26 mouse cellular contexts compared by ENCODE assay signal in the genomic region with DNA sequence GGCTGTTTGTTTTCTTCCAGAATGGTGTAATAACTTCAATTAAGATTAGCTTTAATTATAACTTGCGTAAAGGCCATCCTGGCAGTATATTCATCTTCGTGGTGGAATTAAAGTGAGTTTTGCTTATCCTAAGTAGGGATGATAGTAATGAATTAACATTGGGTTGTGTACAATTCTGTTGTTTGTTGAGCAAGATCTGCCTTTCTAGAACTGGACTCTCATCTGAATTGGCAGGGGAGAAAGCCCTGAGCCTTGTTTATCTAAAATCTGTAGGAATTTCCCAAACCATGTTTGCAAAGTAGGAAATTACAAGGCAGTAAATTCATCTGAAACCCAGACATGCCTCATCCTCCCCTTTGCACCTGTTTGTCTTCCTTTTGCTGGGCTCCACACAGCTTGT.
DNase-seq lines count a peak whose midpoint lies in the region; ATAC-seq and TF ChIP-seq lines count a peak whose summit lies in the region.
"Had no signal": no experiment of that assay in that cellular context is flagged by ENCODE, and none has a peak within 500 bp of the region (broad histone marks: within the 10 kb centered on the region; RNA-seq: fewer than 3 reads in every experiment).

No protein-coding gene starts in this region.

- intact Hi-C loops in gastrocnemius, adult 2 months (cut with DNase I) = no loop called here

- WGBS in lung, embryonic 15.5 days = 53% methylated on average over 2 of the region's 2 CpGs
- 71% methylated on average over 2 of the region's 2 CpGs for WGBS in lung, postnatal 0 days
- WGBS in lung, adult 2 months = 78% methylated on average over 2 of the region's 2 CpGs

- no peaks in the 10 kb centered on the region for H3K9me3 ChIP-seq in lung, embryonic 15.5 days
- no peaks in the 10 kb centered on the region for H3K9me3 ChIP-seq in lung, postnatal 0 days (ENCODE audit: low read length)
- H3K9me3 ChIP-seq: embryonic facial prominence, embryonic 10.5 days; embryonic facial prominence, embryonic 12.5 days; forebrain, embryonic 13.5 days; forebrain, embryonic 15.5 days had no signal

- H3K27me3 ChIP-seq in lung, embryonic 15.5 days = no peaks in the 10 kb centered on the region
- no peaks in the 10 kb centered on the region for H3K27me3 ChIP-seq in lung, postnatal 0 days (replicated peaks; ENCODE audit: insufficient read depth, low read length)
- H3K27me3 ChIP-seq: CH12.LX; embryonic facial prominence, embryonic 12.5 days; forebrain, embryonic 13.5 days; forebrain, embryonic 15.5 days had no signal

- ATAC-seq in lung, embryonic 15.5 days (ENCODE audit: borderline replicate concordance, extremely low read depth, low FRiP score, low TSS enrichment) = peak; percentile 52; the same call in 1 of the 2 replicates
- ATAC-seq in lung, postnatal 0 days = no peak
- ATAC-seq in erythroblast, adult 5-6 weeks (replicated peaks; ENCODE audit: low FRiP score, poor library complexity, severe bottlenecking) = no peak
- ATAC-seq: CD4-positive, CD25-positive, alpha-beta regulatory T cell, adult 4 months; forebrain, embryonic 13.5 days; forebrain, embryonic 15.5 days; forebrain, postnatal 0 days had no signal

- no peak for TF ChIP-seq CTCF in gastrocnemius, adult 2 months (IDR thresholded peaks at IDR 0.05)
- no peak for TF ChIP-seq CTCF in lung, postnatal 0 days (IDR thresholded peaks at IDR 0.05)
- TF ChIP-seq CTCF in lung, adult 2 months (IDR thresholded peaks at IDR 0.05; ENCODE audit: insufficient read depth, low read length) = no peak

- TF ChIP-seq EP300 in lung, postnatal 0 days (IDR thresholded peaks at IDR 0.05) = no peak

- no peak overlapping the region for H3K9ac ChIP-seq in lung, embryonic 15.5 days
- H3K9ac ChIP-seq in lung, postnatal 0 days (replicated peaks; ENCODE audit: low read depth) = no peak overlapping the region
- H3K9ac ChIP-seq: embryonic facial prominence, embryonic 12.5 days; forebrain, embryonic 13.5 days; forebrain, embryonic 15.5 days; forebrain, postnatal 0 days had no signal

- peaks cover 13% of the 10 kb centered on the region for H3K4me1 ChIP-seq in lung, embryonic 15.5 days
- H3K4me1 ChIP-seq in lung, postnatal 0 days (ENCODE audit: insufficient read depth, low read depth, low read length) = no peaks in the 10 kb centered on the region
- no peaks in the 10 kb centered on the region for H3K4me1 ChIP-seq in lung, adult 2 months (ENCODE audit: control insufficient read depth, insufficient read depth, low read length)
- H3K4me1 ChIP-seq: embryonic facial prominence, embryonic 10.5 days; embryonic facial prominence, embryonic 12.5 days had no signal

- no peak overlapping the region for H3K4me2 ChIP-seq in lung, embryonic 15.5 days
- H3K4me2 ChIP-seq in lung, postnatal 0 days (replicated peaks; ENCODE audit: low read depth, low read length) = no peak overlapping the region
- H3K4me2 ChIP-seq: embryonic facial prominence, embryonic 12.5 days; forebrain, embryonic 13.5 days; forebrain, embryonic 15.5 days had no signal

- no peak for TF ChIP-seq POLR2A in lung, adult 2 months (IDR thresholded peaks at IDR 0.05; ENCODE audit: borderline replicate concordance, extremely low read depth, low read depth, low read length)

- H3K4me3 ChIP-seq in gastrocnemius, adult 2 months = no peak overlapping the region
- no peak overlapping the region for H3K4me3 ChIP-seq in lung, embryonic 15.5 days
- H3K4me3 ChIP-seq in lung, postnatal 0 days (ENCODE audit: low read depth, low read length) = no peak overlapping the region
- H3K4me3 ChIP-seq in lung, adult 2 months (replicated peaks; ENCODE audit: extremely low read depth, low read depth, low read length) = no peak overlapping the region
- H3K4me3 ChIP-seq: embryonic facial prominence, embryonic 10.5 days; embryonic facial prominence, embryonic 12.5 days; erythroblast, embryonic 14.5 days; forebrain, embryonic 13.5 days; forebrain, embryonic 15.5 days had no signal

- no peak for DNase-seq in gastrocnemius, adult 2 months
- DNase-seq in gastrocnemius, adult 18-20 months (ENCODE audit: low spot score) = no peak
- DNase-seq in lung, postnatal 25 days (ENCODE audit: low spot score) = no peak
- peak; percentile 32 for DNase-seq in lung, postnatal 0 days (ENCODE audit: low spot score)
- no peak for DNase-seq in lung, adult 2 months
- DNase-seq in fibroblast of lung, adult 2 months (ENCODE audit: low read depth) = peak; percentile 23
- DNase-seq: adrenal gland, adult 8-10 months; adrenal gland, postnatal 14 days; adrenal gland, postnatal 36 days; B cell, adult 2 months; cerebellum, adult 11-12 months; cerebellum, adult 2 months; cerebellum, adult 9-10 months; cerebellum, postnatal 10 days; cerebellum, postnatal 25 days; forebrain, postnatal 0 days had no signal

- H3K27ac ChIP-seq in gastrocnemius, adult 2 months = peak overlapping the region; percentile 2; the same call in 1 of the 2 replicates
- peak overlapping the region; percentile 36; the same call in 1 of the 2 replicates for H3K27ac ChIP-seq in lung, embryonic 15.5 days
- H3K27ac ChIP-seq in lung, postnatal 0 days (ENCODE audit: low read length) = no peak overlapping the region
- H3K27ac ChIP-seq: embryonic facial prominence, embryonic 10.5 days; embryonic facial prominence, embryonic 12.5 days; forebrain, embryonic 13.5 days; forebrain, embryonic 15.5 days had no signal

- H3K36me3 ChIP-seq in lung, embryonic 15.5 days = no peaks in the 10 kb centered on the region
- H3K36me3 ChIP-seq in lung, postnatal 0 days (ENCODE audit: insufficient read depth, low read length) = no peaks in the 10 kb centered on the region
- H3K36me3 ChIP-seq: embryonic facial prominence, embryonic 10.5 days; embryonic facial prominence, embryonic 12.5 days; forebrain, embryonic 15.5 days; G1E had no signal

Comparison
In these comparisons a context has a peak if more than half of its experiments do, and no peak if none do; other contexts are left out.
1. DNase-seq: peak in lung, postnatal 0 days (single experiment) and fibroblast of lung, adult 2 months (single experiment); none in gastrocnemius, adult 2 months (single experiment), gastrocnemius, adult 18-20 months (single experiment), lung, postnatal 25 days (single experiment) and lung, adult 2 months (single experiment).